Mouse (Mus musculus): Measurements from ENCODE around the gene Sephs2. TPM values are rescaled to one million over a fixed set of nuclear protein-coding genes. Genes with fewer than 3 reads are reported as not detected.

Sephs2 gene
- polyA plus RNA-seq, 1 experiment from 2014 or later = 76.9 TPM

- 86% methylated on average over 6 of the region's 6 CpGs for WGBS
- no peak for DNase-seq (ENCODE audit: low spot score)
- no peaks in the 10 kb centered on the region for H3K27me3 ChIP-seq (ENCODE audit: low read depth, poor library complexity, severe bottlenecking)
- H3K9me3 ChIP-seq (replicated peaks) = no peaks in the 10 kb centered on the region
- no peak overlapping the region for H3K4me3 ChIP-seq
- H3K4me1 ChIP-seq = no peaks in the 10 kb centered on the region
- peaks cover 61% of the 10 kb centered on the region for H3K36me3 ChIP-seq
- no peak overlapping the region for H3K27ac ChIP-seq (replicated peaks)
Observed at GRCm38 (mm10) chr7:127223515-127224478, 50.1 kb downstream of the Sephs2 start.

GRCm38 (mm10) chr7:127223106-127223505 is 50.7 kb downstream of the Sephs2 start:
- no peaks in the 10 kb centered on the region for H3K9me3 ChIP-seq (replicated peaks)
- H3K27me3 ChIP-seq (ENCODE audit: low read depth, poor library complexity, severe bottlenecking) = no peaks in the 10 kb centered on the region
- no peak overlapping the region for H3K4me3 ChIP-seq
- 96% methylated on average over 3 of the region's 3 CpGs for WGBS
- no peaks in the 10 kb centered on the region for H3K4me1 ChIP-seq
- no peak for DNase-seq (ENCODE audit: low spot score)
- peaks cover 57% of the 10 kb centered on the region for H3K36me3 ChIP-seq
- no peak overlapping the region for H3K27ac ChIP-seq (replicated peaks)

Other genes starting within 250 kb of the Sephs2 start
- gene Maz, start 247.0 kb downstream of the Sephs2 start, polyA plus RNA-seq (2016; fragmentation: Nextera tagmentation; extraction: Ambion mirVana) = 64.6 and 66.4 TPM in 2 replicates
- 210 and 222 TPM in 2 replicates for gene Kif22, start 231.6 kb downstream of the Sephs2 start, polyA plus RNA-seq (2016; fragmentation: Nextera tagmentation; extraction: Ambion mirVana)
- gene Zg16, start 186.7 kb downstream of the Sephs2 start, polyA plus RNA-seq (2016; fragmentation: Nextera tagmentation; extraction: Ambion mirVana) = not detected in 2 replicates
- 0.91 and 1.2 TPM in 2 replicates for gene AI467606, start 182.7 kb downstream of the Sephs2 start, polyA plus RNA-seq (2016; fragmentation: Nextera tagmentation; extraction: Ambion mirVana)
- 7.2 and 10.3 TPM in 2 replicates for gene Qprt, start 151.8 kb downstream of the Sephs2 start, polyA plus RNA-seq (2016; fragmentation: Nextera tagmentation; extraction: Ambion mirVana)
- gene Spn, start 136.2 kb downstream of the Sephs2 start, polyA plus RNA-seq (2016; fragmentation: Nextera tagmentation; extraction: Ambion mirVana) = 0.09 and 0.10 TPM in 2 replicates
- gene Cd2bp2, start 78.0 kb downstream of the Sephs2 start, polyA plus RNA-seq (2016; fragmentation: Nextera tagmentation; extraction: Ambion mirVana) = 94.3 and 109 TPM in 2 replicates
- gene Tbc1d10b, start 65.6 kb downstream of the Sephs2 start, polyA plus RNA-seq (2016; fragmentation: Nextera tagmentation; extraction: Ambion mirVana) = 22.7 and 29.4 TPM in 2 replicates
- gene Mylpf, start 65.2 kb downstream of the Sephs2 start, polyA plus RNA-seq (2016; fragmentation: Nextera tagmentation; extraction: Ambion mirVana) = 12.6 and 16.5 TPM in 2 replicates
- gene Zfp553, start 41.0 kb downstream of the Sephs2 start, polyA plus RNA-seq (2016; fragmentation: Nextera tagmentation; extraction: Ambion mirVana) = 75.4 and 78.6 TPM in 2 replicates
- 31.8 and 32.7 TPM in 2 replicates for gene Sept1, start 40.9 kb downstream of the Sephs2 start, polyA plus RNA-seq (2016; fragmentation: Nextera tagmentation; extraction: Ambion mirVana)
- gene Zfp771, start 29.8 kb downstream of the Sephs2 start, polyA plus RNA-seq (2016; fragmentation: Nextera tagmentation; extraction: Ambion mirVana) = 59.4 TPM in 2 replicates
- 289 and 345 TPM in 2 replicates for gene Dctpp1, start 13.3 kb downstream of the Sephs2 start, polyA plus RNA-seq (2016; fragmentation: Nextera tagmentation; extraction: Ambion mirVana)
- gene Itgal, start 22.2 kb upstream of the Sephs2 start, polyA plus RNA-seq (2016; fragmentation: Nextera tagmentation; extraction: Ambion mirVana) = 0.72 and 0.77 TPM in 2 replicates
- 19.7 and 20.6 TPM in 2 replicates for gene Zfp768, start 71.5 kb upstream of the Sephs2 start, polyA plus RNA-seq (2016; fragmentation: Nextera tagmentation; extraction: Ambion mirVana)
- 8.6 and 9.1 TPM in 2 replicates for gene Zfp747, start 102.0 kb upstream of the Sephs2 start, polyA plus RNA-seq (2016; fragmentation: Nextera tagmentation; extraction: Ambion mirVana)
- 5.8 and 6.4 TPM in 2 replicates for gene 9130019O22Rik, start 113.1 kb upstream of the Sephs2 start, polyA plus RNA-seq (2016; fragmentation: Nextera tagmentation; extraction: Ambion mirVana)
- gene E430018J23Rik, start 119.6 kb upstream of the Sephs2 start, polyA plus RNA-seq (2016; fragmentation: Nextera tagmentation; extraction: Ambion mirVana) = 5.4 and 6.3 TPM in 2 replicates
- 6.9 and 8.0 TPM in 2 replicates for gene Zfp764, start 132.8 kb upstream of the Sephs2 start, polyA plus RNA-seq (2016; fragmentation: Nextera tagmentation; extraction: Ambion mirVana)
- gene Zfp688, start 148.0 kb upstream of the Sephs2 start, polyA plus RNA-seq (2016; fragmentation: Nextera tagmentation; extraction: Ambion mirVana) = 34.4 and 35.2 TPM in 2 replicates
- 13.9 and 16.4 TPM in 2 replicates for gene Zfp689, start 175.1 kb upstream of the Sephs2 start, polyA plus RNA-seq (2016; fragmentation: Nextera tagmentation; extraction: Ambion mirVana)
- gene Prr14, start 185.6 kb upstream of the Sephs2 start, polyA plus RNA-seq (2016; fragmentation: Nextera tagmentation; extraction: Ambion mirVana) = 56.0 and 59.6 TPM in 2 replicates
- 8.6 and 9.6 TPM in 2 replicates for gene Fbrs, start 205.1 kb upstream of the Sephs2 start, polyA plus RNA-seq (2016; fragmentation: Nextera tagmentation; extraction: Ambion mirVana)
- gene Srcap, start 237.9 kb upstream of the Sephs2 start, polyA plus RNA-seq (2016; fragmentation: Nextera tagmentation; extraction: Ambion mirVana) = 52.6 and 56.1 TPM in 2 replicates
- 14.3 and 18.8 TPM in 2 replicates for gene Gm42715, start 245.5 kb upstream of the Sephs2 start, polyA plus RNA-seq (2016; fragmentation: Nextera tagmentation; extraction: Ambion mirVana)

All from midbrain, embryonic 10.5 days (tissue).